Mouse (Mus musculus) bone marrow, adult 2 months (tissue): Measurements from ENCODE around the gene Dcbld1.

Experiments
- CTCF ChIP-seq: fragments of 200-500 bp; IDR thresholded peaks from 2 replicates; pipeline ENCODE4 v1.5.1; 2011; ENCODE audit warnings: low read length, control low read depth; ENCODE audit not compliant: control insufficient read depth, insufficient read depth
- POLR2A ChIP-seq: fragments of 200-500 bp; IDR thresholded peaks from 2 replicates; pipeline ENCODE4 v1.6.1; 2011; ENCODE audit warnings: low read depth, mild to moderate bottlenecking, control low read depth, low read length, borderline replicate concordance; ENCODE audit not compliant: control insufficient read depth

DNA sequence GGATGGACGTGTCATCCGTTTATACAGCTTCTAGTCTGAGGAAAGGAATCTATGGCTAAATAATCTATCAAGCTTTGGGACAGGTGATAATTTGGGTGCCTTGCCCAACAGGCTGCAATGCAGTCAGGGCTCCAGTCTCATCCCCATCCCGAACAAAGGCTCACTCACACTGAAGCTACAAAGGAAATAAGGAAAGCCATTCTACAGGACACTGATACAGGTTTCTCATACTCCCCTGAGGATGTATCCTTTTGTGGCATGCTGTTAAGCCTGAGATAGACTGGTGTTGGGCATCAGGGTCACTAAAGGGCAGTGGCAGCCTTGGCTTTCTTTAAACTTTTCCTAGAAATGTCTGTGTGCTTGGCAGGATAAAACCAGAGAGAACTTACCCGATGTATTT is 46.5 kb downstream of the Dcbld1 start:
- TF ChIP-seq CTCF (no peak), POLR2A (no peak)
